Mouse (Mus musculus) MEL (cell line): ENCODE measurements around the gene Upp2. TPM values are rescaled to one million over a fixed set of nuclear protein-coding genes. Genes with fewer than 3 reads are reported as not detected.

Experiments
- DNase-seq: peaks from one replicate; pipeline ENCODE4 v3.0.0; 2011; ENCODE audit warnings: low read depth, low spot score
- H3K27ac ChIP-seq: 2 replicates; pipeline ENCODE4 v1.5.1; 2012; ENCODE audit warnings: low read depth, mild to moderate bottlenecking, control low read depth, low read length, moderate library complexity; ENCODE audit not compliant: control insufficient read depth
- H3K27me3 ChIP-seq, 2 experiments: fragments of 150-350 bp in 1 of 2; sonication (generic) in 1 of 2; 2 replicates each; pipeline ENCODE4 v1.6.1; 2012; ENCODE audit warnings: low read length in 2 of 2, mild to moderate bottlenecking in 2 of 2, improper control_type of control experiment in 1 of 2, moderate library complexity in 1 of 2; ENCODE audit not compliant: insufficient read depth in 2 of 2, control insufficient read depth in 1 of 2
- H3K36me3 ChIP-seq, 2 experiments: 2 replicates each; pipeline ENCODE4 v1.6.1; 2012 to 2014; ENCODE audit warnings: low read length in 2 of 2, improper control_type of control experiment in 1 of 2, inconsistent platforms in 1 of 2, mild to moderate bottlenecking in 1 of 2; ENCODE audit not compliant: insufficient read depth in 2 of 2, control insufficient read depth in 1 of 2
- H3K4me1 ChIP-seq, 2 experiments: fragments of 150-350 bp in 1 of 2; sonication (generic) in 1 of 2; 2 replicates each; pipeline ENCODE4 v1.6.1; 2012; ENCODE audit warnings: low read length in 2 of 2, improper control_type of control experiment in 1 of 2, mild to moderate bottlenecking in 1 of 2; ENCODE audit not compliant: insufficient read depth in 2 of 2, control insufficient read depth in 1 of 2
- H3K4me3 ChIP-seq, 2 experiments: fragments of 150-350 bp in 1 of 2; sonication (generic) in 1 of 2; 2 replicates each; pipeline ENCODE4 v1.5.1; 2012; ENCODE audit warnings: low read depth in 2 of 2, low read length in 2 of 2, mild to moderate bottlenecking in 2 of 2, moderate library complexity in 2 of 2, control low read depth in 1 of 2, improper control_type of control experiment in 1 of 2; ENCODE audit not compliant: control insufficient read depth in 1 of 2, insufficient read depth in 1 of 2
- H3K79me2 ChIP-seq: 2 replicates; pipeline ENCODE4 v1.6.1; 2012; ENCODE audit warnings: mild to moderate bottlenecking, low read length, moderate library complexity; ENCODE audit not compliant: control insufficient read depth, poor library complexity, insufficient read depth
- H3K9ac ChIP-seq: 2 replicates; pipeline ENCODE4 v1.6.1; 2012; ENCODE audit warnings: low read depth, mild to moderate bottlenecking, control low read depth, low read length, moderate library complexity; ENCODE audit not compliant: control insufficient read depth, poor library complexity, severe bottlenecking
- H3K9me3 ChIP-seq: fragments of 150-350 bp; sonication (generic); replicated peaks from 2 replicates; pipeline ENCODE4 v1.6.1; 2012; ENCODE audit warnings: mild to moderate bottlenecking, low read length, improper control_type of control experiment, moderate library complexity; ENCODE audit not compliant: insufficient read depth
- BHLHE40 ChIP-seq: IDR thresholded peaks from 2 replicates; pipeline ENCODE4 v1.6.1; 2012; ENCODE audit warnings: low read depth, mild to moderate bottlenecking, inconsistent platforms, low read length, improper control_type of control experiment, borderline replicate concordance
- CTCF ChIP-seq, 3 experiments: IDR thresholded peaks in 2 of 3; conservative IDR thresholded peaks in 1 of 3; 2 replicates each; pipeline ENCODE4 v1.5.1; 2011 to 2012; ENCODE audit warnings: low read length in 3 of 3, low read depth in 2 of 3, mild to moderate bottlenecking in 2 of 3, improper control_type of control experiment in 1 of 3, inconsistent platforms in 1 of 3, mixed read lengths in 1 of 3, moderate library complexity in 1 of 3; ENCODE audit not compliant: control insufficient read depth in 1 of 3, insufficient read depth in 1 of 3, poor library complexity in 1 of 3, severe bottlenecking in 1 of 3
- E2F4 ChIP-seq: IDR thresholded peaks from 2 replicates; pipeline ENCODE4 v1.6.1; 2011; ENCODE audit warnings: low read depth, low read length, improper control_type of control experiment, borderline replicate concordance
- MAFK ChIP-seq: IDR thresholded peaks from 2 replicates; pipeline ENCODE4 v1.6.1; 2011; ENCODE audit warnings: low read depth, mild to moderate bottlenecking, low read length, improper control_type of control experiment, borderline replicate concordance
- MAX ChIP-seq: IDR thresholded peaks from 2 replicates; pipeline ENCODE4 v1.6.1; 2011; ENCODE audit warnings: low read length, improper control_type of control experiment
- MYB ChIP-seq: IDR thresholded peaks from 2 replicates; pipeline ENCODE4 v1.6.1; 2011; ENCODE audit warnings: mild to moderate bottlenecking, low read depth, low read length, improper control_type of control experiment
- MYC ChIP-seq: IDR thresholded peaks from 2 replicates; pipeline ENCODE4 v1.6.1; 2011; ENCODE audit warnings: low read depth, mild to moderate bottlenecking, low read length, improper control_type of control experiment, moderate library complexity
- NRF1 ChIP-seq: IDR thresholded peaks from 2 replicates; pipeline ENCODE4 v1.6.1; 2014; ENCODE audit warnings: low read depth, mild to moderate bottlenecking, inconsistent platforms, low read length, improper control_type of control experiment, moderate library complexity; ENCODE audit not compliant: poor library complexity, insufficient read depth, severe bottlenecking
- POLR2AphosphoS5 ChIP-seq: IDR thresholded peaks from 2 replicates; pipeline ENCODE4 v1.6.1; 2012; ENCODE audit warnings: low read depth, borderline replicate concordance, mild to moderate bottlenecking, inconsistent platforms, low read length, moderate library complexity, mixed read lengths
- RAD21 ChIP-seq: IDR thresholded peaks from 2 replicates; pipeline ENCODE4 v1.6.1; 2011; ENCODE audit warnings: mild to moderate bottlenecking, low read depth, low read length, improper control_type of control experiment
- RCOR1 ChIP-seq: IDR thresholded peaks from 2 replicates; pipeline ENCODE4 v1.6.1; 2012; ENCODE audit warnings: low read depth, mild to moderate bottlenecking, inconsistent platforms, low read length, improper control_type of control experiment
- SIN3A ChIP-seq: IDR thresholded peaks from 2 replicates; pipeline ENCODE4 v1.6.1; 2012; ENCODE audit warnings: low read length, improper control_type of control experiment, inconsistent platforms
- TCF12 ChIP-seq: IDR thresholded peaks from 2 replicates; pipeline ENCODE4 v1.6.1; 2014; ENCODE audit warnings: low read depth, mild to moderate bottlenecking, inconsistent platforms, low read length, improper control_type of control experiment, moderate library complexity
- UBTF ChIP-seq: IDR thresholded peaks from 2 replicates; pipeline ENCODE4 v1.6.1; 2012; ENCODE audit warnings: low read depth, mild to moderate bottlenecking, inconsistent platforms, low read length, improper control_type of control experiment, moderate library complexity, borderline replicate concordance; ENCODE audit not compliant: insufficient read depth
- USF2 ChIP-seq, 2 experiments: IDR thresholded peaks; 2 replicates each; pipeline ENCODE4 v1.6.1; 2011 to 2012; ENCODE audit warnings: improper control_type of control experiment in 2 of 2, low read length in 2 of 2, borderline replicate concordance in 1 of 2, inconsistent platforms in 1 of 2, low read depth in 1 of 2, mild to moderate bottlenecking in 1 of 2; ENCODE audit not compliant: insufficient read depth in 1 of 2
- ZKSCAN1 ChIP-seq: IDR thresholded peaks from 2 replicates; pipeline ENCODE4 v1.6.1; 2012; ENCODE audit warnings: low read depth, mild to moderate bottlenecking, inconsistent platforms, low read length, improper control_type of control experiment, moderate library complexity
- ZNF384 ChIP-seq: IDR thresholded peaks from 2 replicates; pipeline ENCODE4 v1.6.1; 2012; ENCODE audit warnings: low read depth, mild to moderate bottlenecking, inconsistent platforms, low read length, improper control_type of control experiment
- polyA plus RNA-seq, 2 experiments: library from polyadenylated mRNA; stranded (reverse) in 1 of 2; unstranded in 1 of 2; fragments of >175 nt in 1 of 2; fragments of >200 nt in 1 of 2; gene quantifications; 2 replicates each; pipeline versions ENCODE4 v1.2.1 to v1.2.4; 2012; ENCODE audit warnings: low replicate concordance in 2 of 2, low read depth in 1 of 2; ENCODE audit not compliant: insufficient read length in 2 of 2, insufficient read depth in 1 of 2, missing spikeins in 1 of 2
- total RNA-seq: library from RNA; depleted of rRNA; stranded (reverse); fragments of 300-350 nt; gene quantifications from 2 replicates; pipeline ENCODE4 v1.2.3, GENCODE M21; 2012

Upp2 gene
- total and polyA plus RNA-seq, 3 experiments: not detected

GRCm38 (mm10) chr2:58703226-58703625, 136.1 kb downstream of the Upp2 start:
- Histone ChIP-seq H3K9me3 (no peaks in the 10 kb centered on the region), H3K36me3 (no peaks in the 10 kb centered on the region), H3K9ac (no peak overlapping the region), H3K4me3 (no peak overlapping the region), H3K27me3 (no peaks in the 10 kb centered on the region), H3K4me1 (no peaks in the 10 kb centered on the region), H3K79me2 (no peaks in the 10 kb centered on the region), H3K27ac (no peak overlapping the region)
- TF ChIP-seq E2F4: no peak
- TF ChIP-seq TCF12: no peak
- no peak for TF ChIP-seq MYC
- TF ChIP-seq USF2 (IDR thresholded peaks at IDR 0.05; ENCODE audit: borderline replicate concordance in 1 of 2, insufficient read depth in 1 of 2, low read depth in 1 of 2, low read length in 2 of 2): no peak
- no peak for TF ChIP-seq MYB
- no peak for TF ChIP-seq BHLHE40
- no peak for TF ChIP-seq NRF1
- no peak for TF ChIP-seq CTCF (IDR thresholded peaks at IDR 0.05 in 2 of 3, conservative IDR thresholded peaks at IDR 0.05 in 1 of 3; ENCODE audit: control insufficient read depth in 1 of 3, insufficient read depth in 1 of 3, low read depth in 2 of 3, low read length in 3 of 3, poor library complexity in 1 of 3, severe bottlenecking in 1 of 3)
- TF ChIP-seq UBTF: no peak
- no peak for TF ChIP-seq SIN3A
- TF ChIP-seq ZKSCAN1: no peak
- DNase-seq: no peak

GRCm38 (mm10) chr2:58703646-58704045, 136.5 kb downstream of the Upp2 start:
- H3K9me3 ChIP-seq: no peaks in the 10 kb centered on the region
- DNase-seq: no peak
- H3K27me3 ChIP-seq: no peaks in the 10 kb centered on the region
- no peaks in the 10 kb centered on the region for H3K36me3 ChIP-seq
- no peak overlapping the region for H3K4me3 ChIP-seq
- H3K79me2 ChIP-seq: no peaks in the 10 kb centered on the region
- no peak overlapping the region for H3K27ac ChIP-seq
- no peaks in the 10 kb centered on the region for H3K4me1 ChIP-seq
- no peak overlapping the region for H3K9ac ChIP-seq
- TF ChIP-seq RCOR1: no peak
- no peak for TF ChIP-seq RAD21
- TF ChIP-seq NRF1: no peak
- TF ChIP-seq MAX: no peak
- no peak for TF ChIP-seq MYC
- TF ChIP-seq ZNF384: no peak
- TF ChIP-seq POLR2AphosphoS5: no peak
- no peak for TF ChIP-seq MAFK
- no peak for TF ChIP-seq E2F4
- no peak for TF ChIP-seq UBTF
- no peak for TF ChIP-seq ZKSCAN1
